In genomic region chr1:89072143-89072990, GRCm38 (mm10) we compare ENCODE assay signal across 8 mouse cellular contexts. TPM values are rescaled to one million over a fixed set of nuclear protein-coding genes. Genes with fewer than 3 reads are reported as not detected.
DNase-seq lines count a peak whose midpoint lies in the region; ATAC-seq and TF ChIP-seq lines count a peak whose summit lies in the region.

No protein-coding gene starts in this region.

- H3K36me3 ChIP-seq in forebrain, embryonic 14.5 days (ENCODE audit: control insufficient read depth, insufficient read depth, low read length), result no peaks in the 10 kb centered on the region
- H3K36me3 ChIP-seq in kidney, postnatal 0 days (ENCODE audit: insufficient read depth, low read length), result no peaks in the 10 kb centered on the region
- no peaks in the 10 kb centered on the region for H3K36me3 ChIP-seq in neural tube, embryonic 12.5 days

- no peaks in the 10 kb centered on the region for H3K27me3 ChIP-seq in forebrain, embryonic 14.5 days (replicated peaks; ENCODE audit: control insufficient read depth, insufficient read depth, low read length)
- no peaks in the 10 kb centered on the region for H3K27me3 ChIP-seq in kidney, postnatal 0 days (ENCODE audit: insufficient read depth, low read length)
- no peaks in the 10 kb centered on the region for H3K27me3 ChIP-seq in neural tube, embryonic 12.5 days (replicated peaks)

- DNase-seq in layer of hippocampus, adult 2 months (ENCODE audit: low spot score in 2 of 2), result no peak
- DNase-seq in layer of hippocampus, postnatal 10 days (ENCODE audit: low spot score in 2 of 2), result no peak
- peak; percentile 67 for DNase-seq in forebrain, embryonic 14.5 days (ENCODE audit: low spot score)
- DNase-seq in kidney, postnatal 0 days (ENCODE audit: low spot score), result no peak
- DNase-seq in left cerebral cortex, adult 18-20 months (ENCODE audit: low spot score in 2 of 2), result no peak
- no peak for DNase-seq in frontal cortex, postnatal 25 days (ENCODE audit: low spot score in 2 of 2)
- DNase-seq in layer of hippocampus, postnatal 25 days (ENCODE audit: extremely low spot score in 1 of 2, low spot score in 1 of 2), result no peak

- no peaks in the 10 kb centered on the region for H3K9me3 ChIP-seq in forebrain, embryonic 14.5 days (replicated peaks; ENCODE audit: control insufficient read depth, low read length)
- H3K9me3 ChIP-seq in kidney, postnatal 0 days (replicated peaks; ENCODE audit: low read length), result no peaks in the 10 kb centered on the region
- no peaks in the 10 kb centered on the region for H3K9me3 ChIP-seq in neural tube, embryonic 12.5 days

- no peak for TF ChIP-seq CTCF in layer of hippocampus, adult 2 months (conservative IDR thresholded peaks at IDR 0.05)
- TF ChIP-seq CTCF in kidney, postnatal 0 days (IDR thresholded peaks at IDR 0.05; ENCODE audit: low read depth), result no peak

- peak overlapping the region; percentile 79 for H3K4me2 ChIP-seq in forebrain, embryonic 14.5 days (ENCODE audit: low read length)
- peak overlapping the region; percentile 85 for H3K4me2 ChIP-seq in kidney, postnatal 0 days (ENCODE audit: low read length)
- peak overlapping the region; percentile 81 for H3K4me2 ChIP-seq in neural tube, embryonic 12.5 days (replicated peaks)

- peak overlapping the region; percentile 81 for H3K9ac ChIP-seq in forebrain, embryonic 14.5 days (ENCODE audit: low read length)
- H3K9ac ChIP-seq in kidney, postnatal 0 days (ENCODE audit: low read depth, low read length), result peak overlapping the region; percentile 87
- peak overlapping the region; percentile 93 for H3K9ac ChIP-seq in neural tube, embryonic 12.5 days

- H3K4me3 ChIP-seq in layer of hippocampus, adult 2 months, result peak overlapping the region; percentile 91
- H3K4me3 ChIP-seq in forebrain, embryonic 14.5 days (ENCODE audit: low read depth, low read length), result peak overlapping the region; percentile 78
- peak overlapping the region; percentile 96 for H3K4me3 ChIP-seq in kidney, postnatal 0 days (replicated peaks; ENCODE audit: low read depth, low read length)
- peak overlapping the region; percentile 93 for H3K4me3 ChIP-seq in neural tube, embryonic 12.5 days

- ATAC-seq in forebrain, embryonic 14.5 days, result no peak
- no peak for ATAC-seq in kidney, postnatal 0 days (replicated peaks; ENCODE audit: low FRiP score, low read depth)
- ATAC-seq in neural tube, embryonic 12.5 days (ENCODE audit: low FRiP score, low read depth), result no peak

- peak overlapping the region; percentile 93 for H3K27ac ChIP-seq in layer of hippocampus, adult 2 months
- peak overlapping the region; percentile 68; the same call in 1 of the 2 replicates for H3K27ac ChIP-seq in forebrain, embryonic 14.5 days (ENCODE audit: low read depth, low read length)
- peak overlapping the region; percentile 43; the same call in 1 of the 2 replicates for H3K27ac ChIP-seq in kidney, postnatal 0 days
- peak overlapping the region; percentile 43; the same call in 1 of the 2 replicates for H3K27ac ChIP-seq in neural tube, embryonic 12.5 days

- H3K4me1 ChIP-seq in forebrain, embryonic 14.5 days (ENCODE audit: control insufficient read depth, insufficient read depth, low read length), result peaks cover 18% of the 10 kb centered on the region
- H3K4me1 ChIP-seq in kidney, postnatal 0 days (replicated peaks; ENCODE audit: insufficient read depth, low read length), result peaks cover 22% of the 10 kb centered on the region; the same call in 1 of the 2 replicates
- H3K4me1 ChIP-seq in neural tube, embryonic 12.5 days, result peaks cover 37% of the 10 kb centered on the region

- WGBS in forebrain, embryonic 14.5 days, result under 1% methylated on average over 14 of the region's 14 CpGs
- 15% methylated on average over 14 of the region's 14 CpGs for WGBS in kidney, postnatal 0 days
- 6% methylated on average over 14 of the region's 14 CpGs for WGBS in neural tube, embryonic 12.5 days

RNA-seq across cellular contexts. Expression of gene Sh3bp4, which starts 2.2 kb away (rescaled TPM):
- total RNA-seq in layer of hippocampus, adult 2 months (2021), result 10 to 100 TPM; 21.9 to 24.8 TPM
- total RNA-seq in layer of hippocampus, postnatal 10 days (2021), result 10 to 100 TPM; 41.6 to 42.4 TPM
- 15.7 and 18.5 TPM in 2 replicates for polyA plus RNA-seq in forebrain, embryonic 14.5 days (2014; fragmentation: Nextera tagmentation; extraction: Ambion mirVana)
- 22.7 and 24.9 TPM in 2 replicates for polyA plus RNA-seq in kidney, postnatal 0 days (2015; fragmentation: Nextera tagmentation; extraction: Ambion mirVana)
- polyA plus RNA-seq in neural tube, embryonic 12.5 days (2016; fragmentation: Nextera tagmentation; extraction: Ambion mirVana), result 35.3 and 37.4 TPM in 2 replicates
- total RNA-seq in left cerebral cortex, adult 18-20 months (2021), result 10 to 100 TPM; 17.6 to 20.4 TPM
- total RNA-seq in layer of hippocampus, postnatal 25 days (2021), result 10 to 100 TPM; 28.3 to 29.3 TPM

Comparison
In these comparisons a context has a peak if more than half of its experiments do, and no peak if none do; other contexts are left out.
1. H3K27ac ChIP-seq: peak in every context shown above with its lines; median percentile 93 in layer of hippocampus, adult 2 months; 68 in forebrain, embryonic 14.5 days; 43 in kidney, postnatal 0 days; 43 in neural tube, embryonic 12.5 days.